Mouse (Mus musculus) forebrain, embryonic 12.5 days (tissue): ENCODE measurements around the gene Pcsk4. TPM values are rescaled to one million over a fixed set of nuclear protein-coding genes. Genes with fewer than 3 reads are reported as not detected.
A peak's percentile ranks its signal among the peaks of the same experiment; 100 is the strongest.

Experiments
- ATAC-seq: fragments of 200-750 bp; cut with Nextera tagmentation; 2 replicates; pipeline ENCODE4 v1.8.0; 2017; ENCODE audit warnings: moderate TSS enrichment; ENCODE audit not compliant: low FRiP score
- H3K27ac ChIP-seq: fragments of 300-500 bp; sonication (generic); 2 replicates; pipeline ENCODE4 v1.5.1; 2016; ENCODE audit warnings: mild to moderate bottlenecking
- H3K27me3 ChIP-seq: fragments of 300-500 bp; sonication (generic); 2 replicates; pipeline ENCODE4 v1.6.1; 2016; ENCODE audit warnings: mild to moderate bottlenecking
- H3K36me3 ChIP-seq: fragments of 300-500 bp; sonication (generic); replicated peaks from 2 replicates; pipeline ENCODE4 v1.6.1; 2016; ENCODE audit warnings: mild to moderate bottlenecking
- H3K4me1 ChIP-seq: fragments of 300-500 bp; sonication (generic); 2 replicates; pipeline ENCODE4 v1.6.1; 2016
- H3K4me2 ChIP-seq: fragments of 300-500 bp; sonication (generic); 2 replicates; pipeline ENCODE4 v1.6.1; 2016; ENCODE audit warnings: mild to moderate bottlenecking, moderate library complexity
- H3K4me3 ChIP-seq: fragments of 300-500 bp; sonication (generic); replicated peaks from 2 replicates; pipeline ENCODE4 v1.5.1; 2016; ENCODE audit warnings: mild to moderate bottlenecking
- H3K9ac ChIP-seq: fragments of 300-500 bp; sonication (generic); 2 replicates; pipeline ENCODE4 v1.6.1; 2016; ENCODE audit warnings: mild to moderate bottlenecking
- H3K9me3 ChIP-seq: fragments of 300-500 bp; sonication (generic); 2 replicates; pipeline ENCODE4 v1.6.1; 2016
- WGBS: fragments of 180-500 bp; shearing (Covaris S2); methylation state at CpG from one replicate; pipeline ENCODE4 v1.1.7; 2016; 5-methylcytosine and 5-hydroxymethylcytosine counted together
- polyA plus RNA-seq: library from polyadenylated mRNA; unstranded; fragments of >200 nt; fragmentation: Nextera tagmentation; extraction: Ambion mirVana; gene quantifications from 2 replicates; pipeline ENCODE4 v1.2.1, GENCODE M21; 2016

Gene Pcsk4
- polyA plus RNA-seq, 1 experiment from 2014 or later, result 3.7 TPM

DNA sequence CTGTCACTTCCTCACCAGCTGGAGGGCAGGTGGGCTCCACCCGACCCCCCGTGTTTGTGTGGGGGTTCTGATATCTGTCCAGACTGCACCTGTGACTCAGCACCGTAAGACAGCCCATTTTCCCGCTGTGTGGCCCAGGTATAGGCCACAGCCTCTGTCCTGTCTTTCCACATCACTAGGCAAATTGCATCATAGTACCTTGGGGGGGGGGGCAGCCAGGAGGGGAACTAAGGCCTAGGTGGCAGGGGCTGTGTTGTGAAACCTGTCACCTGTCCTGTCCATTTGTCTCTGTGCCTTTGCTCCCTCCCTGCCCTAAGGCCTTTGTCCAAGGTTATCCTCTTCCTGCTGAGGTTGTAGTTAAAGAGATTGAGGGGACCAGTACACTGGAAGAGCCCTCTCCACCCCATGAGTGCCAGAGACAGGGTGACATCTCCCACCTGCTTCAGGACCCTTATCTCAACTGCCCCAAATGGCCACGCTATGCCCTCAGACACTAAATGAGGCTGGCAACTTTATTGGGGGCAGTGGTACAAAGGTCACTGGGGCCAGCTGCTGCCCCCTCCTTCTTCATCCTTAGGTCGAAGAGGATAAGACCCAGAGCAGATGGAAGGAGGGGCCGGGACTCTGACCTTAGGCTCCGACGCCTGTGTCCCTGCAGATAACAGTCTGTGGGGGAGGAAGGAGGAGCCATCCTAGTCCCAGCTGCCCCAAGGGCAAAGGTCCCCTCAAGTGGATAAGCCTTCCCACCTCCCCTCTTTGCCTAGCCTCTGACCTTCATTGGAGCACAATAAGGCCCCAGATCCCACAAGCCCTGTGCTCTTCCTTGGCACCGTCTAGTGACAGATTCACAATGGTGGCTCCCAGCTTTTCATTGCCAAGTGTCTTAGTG lies 2.6 kb upstream of the Pcsk4 start:
- no peak for ATAC-seq
- H3K27me3 ChIP-seq, result peaks cover 29% of the 10 kb centered on the region
- no peak overlapping the region for H3K27ac ChIP-seq
- H3K9me3 ChIP-seq, result no peaks in the 10 kb centered on the region
- no peak overlapping the region for H3K4me2 ChIP-seq
- H3K4me3 ChIP-seq, result no peak overlapping the region
- H3K9ac ChIP-seq, result 0 out of 2 replicates have a peak overlapping the region, but pooled peaks have one; percentile 4
- no peaks in the 10 kb centered on the region for H3K36me3 ChIP-seq
- 77% methylated on average over 10 of the region's 10 CpGs for WGBS
- H3K4me1 ChIP-seq, result peaks cover 15% of the 10 kb centered on the region

DNA sequence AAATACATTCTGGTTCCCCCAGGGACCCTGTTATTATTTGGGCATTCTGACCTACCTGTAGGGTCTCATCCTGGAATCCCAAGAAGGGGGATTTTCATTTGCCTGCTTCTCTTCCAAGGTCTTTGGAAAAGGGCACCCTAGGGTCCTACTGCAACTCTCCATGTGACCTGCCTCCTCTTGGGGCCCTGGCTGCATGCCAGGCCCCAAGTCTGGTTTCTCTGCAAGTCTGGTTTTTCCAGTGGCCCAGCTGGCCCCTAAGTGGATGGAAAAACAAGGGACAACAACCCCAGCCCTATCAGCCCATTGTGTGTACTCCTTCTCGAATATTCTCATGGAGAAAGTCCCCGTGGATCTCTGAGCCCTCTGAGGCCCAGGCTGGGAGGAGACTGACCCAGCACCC lies 1.6 kb upstream of the Pcsk4 start:
- no peak overlapping the region for H3K27ac ChIP-seq
- no peaks in the 10 kb centered on the region for H3K36me3 ChIP-seq
- H3K4me3 ChIP-seq, result no peak overlapping the region
- peak overlapping the region; percentile 83 for H3K4me2 ChIP-seq
- ATAC-seq, result no peak
- H3K9me3 ChIP-seq, result no peaks in the 10 kb centered on the region
- H3K4me1 ChIP-seq, result peaks cover 15% of the 10 kb centered on the region
- H3K9ac ChIP-seq, result no peak overlapping the region
- peaks cover 32% of the 10 kb centered on the region for H3K27me3 ChIP-seq
- 85% methylated on average over 2 of the region's 2 CpGs for WGBS

DNA sequence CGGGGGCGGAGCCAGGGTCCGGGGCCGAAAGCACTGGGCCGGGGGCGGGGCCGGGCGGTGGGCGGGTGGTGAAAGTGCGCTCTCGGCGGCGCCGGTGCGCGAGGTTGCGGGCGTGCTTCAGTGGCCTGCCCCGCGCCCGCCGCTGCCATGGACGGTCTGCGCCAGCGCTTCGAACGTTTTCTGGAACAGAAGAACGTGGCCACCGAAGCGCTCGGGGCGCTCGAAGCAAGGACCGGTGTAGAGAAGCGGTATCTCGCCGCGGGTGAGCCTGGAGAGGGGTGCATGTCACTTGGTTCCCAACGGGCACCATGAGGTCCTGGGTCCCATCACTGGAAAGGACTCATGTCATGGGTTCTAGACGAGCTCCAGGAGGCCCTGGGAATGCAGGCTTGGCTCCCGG lies 786 bp upstream of the Pcsk4 start:
- WGBS, result 1% methylated on average over 41 of the region's 41 CpGs
- Histone ChIP-seq H3K4me3 (peak overlapping the region; percentile 47), H3K9me3 (no peaks in the 10 kb centered on the region), H3K36me3 (no peaks in the 10 kb centered on the region), H3K4me2 (peak overlapping the region; percentile 83), H3K9ac (peak overlapping the region; percentile 47), H3K27ac (no peak overlapping the region), H3K4me1 (peaks cover 15% of the 10 kb centered on the region), H3K27me3 (peaks cover 34% of the 10 kb centered on the region)
- no peak for ATAC-seq

DNA sequence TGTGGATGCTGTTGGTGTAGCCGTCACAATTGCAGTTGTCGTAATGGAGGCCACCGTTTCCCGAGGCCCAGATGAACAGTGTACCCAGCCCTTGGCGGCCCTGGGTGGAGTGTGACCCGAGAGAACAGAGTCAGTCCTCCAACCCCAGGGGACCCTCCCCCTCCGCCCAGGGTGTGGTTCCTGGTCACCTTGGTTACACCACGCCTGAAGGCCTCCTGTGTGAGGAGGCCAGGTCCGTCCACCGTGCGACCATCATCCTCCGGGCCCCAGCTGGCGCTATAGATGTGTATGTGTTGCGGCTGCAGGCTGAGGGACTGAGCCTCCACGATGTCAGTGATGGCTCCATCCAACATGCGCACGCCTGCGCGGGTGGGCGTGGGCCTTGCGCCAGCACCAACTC lies 4.3 kb downstream of the Pcsk4 start:
- Histone ChIP-seq H3K9ac (no peak overlapping the region), H3K27ac (no peak overlapping the region), H3K4me1 (peaks cover 25% of the 10 kb centered on the region), H3K4me2 (no peak overlapping the region), H3K4me3 (no peak overlapping the region), H3K9me3 (no peaks in the 10 kb centered on the region), H3K36me3 (no peaks in the 10 kb centered on the region), H3K27me3 (peaks cover 29% of the 10 kb centered on the region)
- ATAC-seq, result no peak
- 88% methylated on average over 21 of the region's 21 CpGs for WGBS

DNA sequence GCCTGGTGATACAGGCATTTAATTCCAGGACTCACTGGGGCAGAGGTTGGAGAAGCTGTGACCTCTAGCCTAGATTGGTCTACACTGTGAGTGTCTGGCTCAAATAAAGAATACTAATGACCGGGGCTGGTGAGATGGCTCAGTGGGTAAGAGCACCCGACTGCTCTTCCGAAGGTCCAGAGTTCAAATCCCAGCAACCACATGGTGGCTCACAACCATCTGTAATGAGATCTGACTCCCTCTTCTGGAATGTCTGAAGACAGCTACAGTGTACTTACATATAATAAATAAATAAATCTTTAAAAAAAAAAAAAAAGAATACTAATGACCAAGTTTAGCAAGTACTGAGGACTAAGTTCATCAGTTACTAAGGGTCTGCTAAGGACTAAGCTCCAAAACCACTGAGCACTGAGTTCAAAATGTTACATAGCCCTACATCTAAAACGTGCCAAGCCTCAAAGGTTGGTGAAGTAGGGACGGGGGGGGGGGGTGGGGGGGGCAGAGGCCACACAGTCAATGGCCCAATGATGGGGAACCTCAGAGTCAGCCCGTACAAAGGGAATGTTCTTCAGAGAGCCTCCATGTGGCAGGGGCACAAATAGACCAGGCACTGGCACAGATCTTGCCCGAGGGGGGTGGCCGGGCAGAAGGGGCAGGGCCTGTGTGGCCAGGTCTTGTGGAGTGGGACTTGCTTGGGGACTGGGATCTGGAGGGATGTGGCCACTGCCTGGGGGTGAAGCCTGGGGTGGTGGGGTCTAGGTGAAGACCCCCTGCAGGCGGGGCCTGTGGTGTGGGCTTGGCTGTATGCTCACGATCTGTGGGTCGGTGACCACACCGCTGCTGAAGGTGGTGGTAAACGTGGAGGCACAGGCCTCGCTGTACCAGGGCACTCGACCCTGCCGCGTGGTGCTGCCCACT lies 4.9 kb downstream of the Pcsk4 start:
- no peak overlapping the region for H3K9ac ChIP-seq
- peaks cover 29% of the 10 kb centered on the region for H3K27me3 ChIP-seq
- H3K4me1 ChIP-seq, result peaks cover 29% of the 10 kb centered on the region
- H3K27ac ChIP-seq, result no peak overlapping the region
- H3K4me3 ChIP-seq, result no peak overlapping the region
- no peaks in the 10 kb centered on the region for H3K36me3 ChIP-seq
- H3K9me3 ChIP-seq, result no peaks in the 10 kb centered on the region
- no peak for ATAC-seq
- H3K4me2 ChIP-seq, result peak overlapping the region; percentile 90; the same call in 1 of the 2 replicates
- 77% methylated on average over 17 of the region's 17 CpGs for WGBS

DNA sequence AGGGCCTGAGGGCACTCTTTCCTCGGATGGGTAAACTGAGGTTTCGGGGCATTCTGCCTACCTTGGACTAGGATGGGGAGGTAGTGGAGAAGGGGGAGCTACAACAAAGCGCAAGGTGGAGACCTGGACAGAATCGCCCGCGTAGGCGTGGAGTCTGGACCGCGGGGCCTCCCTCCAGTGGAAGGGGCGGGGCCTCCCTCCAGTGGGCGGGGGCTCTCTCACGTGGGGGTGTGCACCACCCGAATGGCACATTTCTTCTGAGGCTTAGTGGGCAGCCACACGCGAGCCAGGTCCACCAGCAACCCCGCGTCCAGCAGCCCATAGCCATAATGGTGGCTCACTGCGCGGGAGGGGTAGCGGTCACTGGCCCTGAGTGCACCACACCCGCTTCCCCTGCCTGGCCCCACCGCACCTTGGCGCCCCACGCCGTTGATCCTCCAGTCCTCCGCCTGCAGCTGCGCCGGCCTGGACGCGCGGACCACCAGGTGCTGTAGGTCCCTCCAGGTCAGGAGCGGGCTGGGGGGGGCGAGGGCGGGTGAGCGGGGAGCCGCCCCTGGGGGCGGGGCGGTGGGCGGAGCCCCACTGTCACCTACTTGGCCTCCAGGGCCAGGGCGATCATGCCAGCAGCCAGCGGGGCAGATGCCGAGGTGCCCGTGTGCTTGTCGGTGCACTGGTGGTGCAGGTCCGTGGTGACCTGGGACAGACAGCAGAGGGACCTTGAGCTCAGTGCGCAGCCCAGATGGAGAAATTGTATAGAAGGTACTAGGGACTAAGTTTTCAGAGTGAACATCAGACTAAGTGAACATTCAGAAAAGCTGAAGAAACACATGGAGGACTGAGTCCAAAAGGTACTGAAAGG lies 5.8 kb downstream of the Pcsk4 start:
- H3K4me2 ChIP-seq, result peak overlapping the region; percentile 90
- WGBS, result 2% methylated on average over 45 of the region's 46 CpGs
- H3K9ac ChIP-seq, result peak overlapping the region; percentile 58
- peaks cover 5% of the 10 kb centered on the region; the same call in 1 of the 2 replicates for H3K36me3 ChIP-seq
- peak; percentile 15 for ATAC-seq
- H3K4me3 ChIP-seq, result peak overlapping the region; percentile 51
- H3K4me1 ChIP-seq, result peaks cover 31% of the 10 kb centered on the region
- H3K9me3 ChIP-seq, result no peaks in the 10 kb centered on the region
- peaks cover 29% of the 10 kb centered on the region for H3K27me3 ChIP-seq
- no peak overlapping the region for H3K27ac ChIP-seq

DNA sequence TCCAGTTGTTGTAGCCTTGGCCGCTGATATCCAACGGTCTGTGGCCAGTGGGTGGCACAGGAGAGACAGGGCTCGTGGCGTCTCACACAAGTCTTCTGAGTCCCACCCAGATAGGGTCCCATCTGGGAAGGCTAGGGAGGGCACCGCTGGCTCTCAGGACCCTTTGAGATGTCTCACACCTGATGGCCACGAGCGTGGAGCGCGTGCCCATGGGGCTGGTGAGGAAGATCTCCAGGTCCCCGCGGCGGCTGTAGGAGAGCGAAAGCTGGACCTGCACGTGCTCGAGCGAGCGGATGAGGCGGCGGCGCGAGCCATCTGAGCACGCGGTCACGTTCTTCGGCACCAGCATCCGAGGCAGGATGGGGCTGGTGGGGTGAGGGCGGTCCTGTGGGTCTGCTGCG lies 6.5 kb downstream of the Pcsk4 start:
- Histone ChIP-seq H3K9me3 (no peaks in the 10 kb centered on the region), H3K9ac (peak overlapping the region; percentile 58), H3K4me1 (peaks cover 31% of the 10 kb centered on the region), H3K36me3 (peaks cover 12% of the 10 kb centered on the region), H3K27ac (no peak overlapping the region), H3K4me3 (peak overlapping the region; percentile 51), H3K4me2 (peak overlapping the region; percentile 90), H3K27me3 (peaks cover 29% of the 10 kb centered on the region)
- WGBS, result 4% methylated on average over 28 of the region's 28 CpGs
- ATAC-seq, result no peak; the same call in 1 of the 2 replicates

DNA sequence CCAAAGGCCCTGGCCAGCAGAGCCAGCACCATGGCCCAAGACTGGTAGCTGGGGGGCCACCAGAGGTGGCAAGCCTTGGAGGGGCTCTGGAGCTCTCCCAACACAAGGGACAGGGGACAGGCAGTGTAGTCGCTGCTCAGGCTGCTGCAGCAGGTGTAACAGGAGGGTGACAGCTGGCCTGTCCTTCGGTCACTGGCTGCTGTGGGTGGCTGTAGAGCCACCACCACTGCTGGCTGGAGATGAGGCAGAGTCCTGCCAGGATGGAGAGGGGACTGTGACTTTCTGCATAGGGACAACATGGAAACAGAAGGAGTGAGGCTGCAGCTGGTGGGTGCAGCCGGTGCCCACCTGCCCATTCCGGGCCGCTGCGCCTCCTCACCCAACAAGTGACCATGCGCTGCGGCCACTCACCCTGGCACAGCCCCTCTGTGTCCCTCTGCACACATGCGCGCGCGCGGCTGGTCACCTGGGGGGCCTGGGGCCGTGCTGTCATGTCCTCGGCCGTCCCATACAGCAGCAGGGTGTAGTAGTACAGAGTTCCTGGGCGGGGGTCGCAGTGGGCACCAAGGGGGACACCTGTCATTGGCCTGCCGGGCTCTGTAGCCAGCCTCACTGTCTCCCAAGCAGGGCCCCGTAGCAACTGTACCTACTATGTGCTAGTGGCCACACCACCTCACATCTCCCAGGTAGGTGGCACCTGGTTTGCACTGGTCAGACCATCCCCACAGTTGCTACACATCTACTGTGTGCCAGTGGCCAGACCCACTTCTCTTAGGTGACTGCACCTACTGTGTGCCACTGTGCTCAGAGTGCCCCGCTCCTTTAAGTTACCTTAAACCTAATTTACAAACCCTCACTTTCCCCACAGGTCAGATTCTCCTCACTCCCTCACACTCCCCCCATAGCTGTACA lies 7.4 kb downstream of the Pcsk4 start:
- Histone ChIP-seq H3K9ac (no peak overlapping the region), H3K36me3 (peaks cover 21% of the 10 kb centered on the region), H3K27me3 (peaks cover 29% of the 10 kb centered on the region), H3K4me1 (peaks cover 31% of the 10 kb centered on the region), H3K27ac (no peak overlapping the region), H3K9me3 (no peaks in the 10 kb centered on the region), H3K4me3 (no peak overlapping the region), H3K4me2 (peak overlapping the region; percentile 90; the same call in 1 of the 2 replicates)
- no peak for ATAC-seq
- 90% methylated on average over 21 of the region's 21 CpGs for WGBS

DNA sequence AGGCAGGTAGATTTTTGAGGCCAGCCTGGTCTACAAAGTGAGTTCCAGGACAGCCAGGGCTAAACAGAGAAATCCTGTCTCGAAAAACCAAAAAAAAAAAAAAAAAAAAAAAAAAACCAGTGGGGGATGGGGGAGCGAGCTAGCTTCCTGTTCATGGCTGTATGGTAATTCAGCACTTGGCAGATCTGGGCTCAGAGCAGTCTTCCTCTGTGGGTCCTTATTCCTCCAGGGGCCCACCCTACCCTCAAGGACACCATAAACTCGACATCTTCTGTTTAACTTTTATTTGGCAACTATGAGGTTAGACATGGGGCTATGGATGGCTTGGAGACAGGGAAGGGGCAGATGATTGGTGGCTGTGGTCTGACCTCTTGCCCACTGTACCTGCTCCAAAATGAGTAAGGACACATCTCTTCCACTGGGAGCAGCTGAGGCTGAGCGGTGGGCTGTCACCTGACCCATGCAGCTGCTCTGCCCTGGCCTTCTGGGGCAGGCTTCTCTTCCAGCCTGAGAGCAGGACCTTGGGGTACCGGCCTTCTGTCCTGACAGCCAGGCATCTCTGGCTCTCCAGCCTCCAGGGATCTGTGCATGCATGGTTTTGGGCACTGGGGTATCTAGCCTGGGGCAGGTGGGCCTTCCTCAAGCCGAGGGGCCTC lies 8.2 kb downstream of the Pcsk4 start:
- Histone ChIP-seq H3K9me3 (no peaks in the 10 kb centered on the region), H3K27me3 (peaks cover 29% of the 10 kb centered on the region), H3K4me2 (no peak overlapping the region), H3K4me1 (peaks cover 39% of the 10 kb centered on the region), H3K4me3 (no peak overlapping the region), H3K9ac (no peak overlapping the region), H3K27ac (no peak overlapping the region), H3K36me3 (peaks cover 28% of the 10 kb centered on the region)
- 82% methylated on average over 6 of the region's 6 CpGs for WGBS
- ATAC-seq, result no peak

DNA sequence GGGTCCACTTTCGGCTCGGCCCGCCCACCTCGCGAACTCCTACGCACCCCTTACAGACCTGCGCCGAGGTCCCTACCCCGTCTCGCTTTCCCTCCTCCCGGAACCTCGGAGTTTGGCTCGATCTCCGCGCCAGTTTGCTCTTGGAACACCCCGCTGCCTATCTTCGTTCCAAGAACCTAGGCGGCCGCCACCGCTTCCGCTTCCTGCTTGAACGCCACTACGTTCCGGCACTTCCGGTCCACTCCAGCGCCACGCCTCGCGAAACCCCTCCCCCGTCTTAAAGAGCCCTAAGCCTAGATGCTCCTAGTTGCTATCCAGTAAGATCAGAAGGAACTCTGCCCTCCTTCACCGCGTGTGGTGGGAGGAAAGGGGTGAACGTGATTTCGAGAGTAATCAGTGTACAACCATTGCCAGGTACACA lies 8.9 kb downstream of the Pcsk4 start, which contains the start of gene 2310011J03Rik:
Gene 2310011J03Rik, minus strand, starts transcription at position 198 of the 421 bp plus-strand sequence.
- Histone ChIP-seq H3K27ac (peak within 1 kb of the TSS; percentile 65), H3K4me1 (peaks cover 47% of the 10 kb centered on the region), H3K9ac (peak within 1 kb of the TSS; percentile 77), H3K9me3 (no peaks in the 10 kb centered on the region), H3K36me3 (peaks cover 36% of the 10 kb centered on the region), H3K4me2 (peak within 1 kb of the TSS; percentile 85), H3K4me3 (peak within 1 kb of the TSS; percentile 81), H3K27me3 (peaks cover 28% of the 10 kb centered on the region)
- WGBS, result under 1% methylated on average over 34 of the region's 34 CpGs
- ATAC-seq, result peak; percentile 67
